Mouse (Mus musculus) lung, postnatal 0 days (tissue): Measurements from ENCODE around the gene Scaf1.

ENCODE experiments used
- CTCF ChIP-seq: IDR thresholded peaks from 2 replicates; pipeline ENCODE4 v1.5.1; 2016; ENCODE audit warnings: antibody characterized with exemption, mild to moderate bottlenecking
- EP300 ChIP-seq: IDR thresholded peaks from 2 replicates; pipeline ENCODE4 v1.6.1; 2016; ENCODE audit warnings: antibody characterized with exemption, mild to moderate bottlenecking, control low read depth

DNA sequence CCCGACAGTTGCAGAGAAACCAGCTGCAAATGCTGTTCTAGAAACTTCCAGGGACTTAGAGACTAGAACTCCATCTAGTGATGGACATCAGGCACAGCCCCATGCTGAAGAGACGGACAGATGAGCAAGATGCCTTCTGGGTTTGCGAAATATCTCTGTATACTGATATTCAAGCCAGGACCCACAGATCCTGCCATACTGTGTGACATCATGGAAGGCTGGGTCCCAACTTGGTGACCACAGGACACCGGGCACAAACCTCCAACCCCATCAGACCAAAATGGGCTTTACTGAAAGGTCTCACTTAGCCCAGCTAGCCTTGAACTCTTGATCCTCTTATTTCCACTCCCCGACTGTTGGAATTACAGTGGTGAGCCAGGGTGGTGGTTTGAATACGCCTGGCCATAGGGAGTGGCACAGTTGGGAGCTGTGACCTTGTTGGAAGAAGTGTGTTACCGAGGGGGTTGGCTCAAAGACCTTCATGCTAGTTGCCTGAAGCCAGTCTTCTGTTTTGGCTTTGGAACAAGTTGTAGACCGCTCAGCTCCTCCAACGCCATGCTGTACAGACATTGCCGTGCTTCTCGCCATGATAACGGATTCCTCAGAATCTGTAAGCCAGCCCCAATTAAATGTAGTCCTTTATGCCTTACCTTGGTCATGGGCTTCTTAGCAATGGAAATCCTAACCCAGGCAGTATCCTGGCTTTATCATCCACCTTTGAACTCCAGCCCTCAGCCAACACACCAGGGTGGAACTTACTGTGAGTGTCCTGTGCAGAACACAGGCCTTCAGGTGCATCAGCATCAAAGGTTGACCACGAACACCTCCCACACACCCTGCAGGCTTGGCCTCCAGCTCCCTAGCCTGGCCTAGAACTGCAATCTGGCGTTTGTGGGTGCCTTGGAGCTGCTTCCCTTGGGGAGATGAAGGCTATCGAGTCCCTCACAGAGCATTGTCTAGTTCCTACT lies 8.4 kb upstream of the Scaf1 start:
- TF ChIP-seq EP300 (no peak), CTCF (no peak; the same call in 1 of the 2 replicates)
